Mouse (Mus musculus) midbrain, embryonic 14.5 days (tissue): ENCODE data around the gene Cadps2. TPM values are rescaled to one million over a fixed set of nuclear protein-coding genes. Genes with fewer than 3 reads are reported as not detected.

Source experiments
- ATAC-seq: fragments of 200-750 bp; cut with Nextera tagmentation; 2 replicates; pipeline ENCODE4 v1.8.0; 2017; ENCODE audit warnings: moderate number of reproducible peaks, moderate library complexity; ENCODE audit not compliant: low FRiP score, low TSS enrichment
- DNase-seq: peaks from one replicate; pipeline ENCODE4 v3.0.0-alpha.2; 2015
- H3K27ac ChIP-seq: fragments of 300-500 bp; sonication (generic); replicated peaks from 2 replicates; pipeline ENCODE4 v1.5.1; 2014; ENCODE audit warnings: mild to moderate bottlenecking, low read depth, low read length, moderate library complexity
- H3K27me3 ChIP-seq: fragments of 300-500 bp; sonication (generic); 2 replicates; pipeline ENCODE4 v1.6.1; 2014; ENCODE audit warnings: low read length, control low read depth, mixed read lengths; ENCODE audit not compliant: control insufficient read depth, insufficient read depth
- H3K36me3 ChIP-seq: fragments of 300-500 bp; sonication (generic); 2 replicates; pipeline ENCODE4 v1.6.1; 2014; ENCODE audit warnings: low read length, control low read depth; ENCODE audit not compliant: control insufficient read depth, insufficient read depth
- H3K4me1 ChIP-seq: fragments of 300-500 bp; sonication (generic); 2 replicates; pipeline ENCODE4 v1.6.1; 2014; ENCODE audit warnings: mild to moderate bottlenecking, antibody characterized with exemption, low read length, control low read depth; ENCODE audit not compliant: control insufficient read depth, insufficient read depth
- H3K4me2 ChIP-seq: fragments of 300-500 bp; sonication (generic); 2 replicates; pipeline ENCODE4 v1.6.1; 2014; ENCODE audit warnings: mild to moderate bottlenecking, low read length, moderate library complexity
- H3K4me3 ChIP-seq: fragments of 300-500 bp; sonication (generic); replicated peaks from 2 replicates; pipeline ENCODE4 v1.5.1; 2014; ENCODE audit warnings: low read depth, low read length
- H3K9ac ChIP-seq: fragments of 300-500 bp; sonication (generic); replicated peaks from 2 replicates; pipeline ENCODE4 v1.6.1; 2014; ENCODE audit warnings: mild to moderate bottlenecking, low read length, moderate library complexity
- H3K9me3 ChIP-seq: fragments of 300-500 bp; sonication (generic); 2 replicates; pipeline ENCODE4 v1.6.1; 2016; ENCODE audit warnings: low read length, control low read depth, mixed read lengths; ENCODE audit not compliant: control insufficient read depth
- WGBS: fragments of 180-500 bp; shearing (Covaris S2); extraction: QIAGEN DNeasy Blood & Tissue Kit; methylation state at CpG from one replicate; pipeline ENCODE4 v1.1.7; 2014; 5-methylcytosine and 5-hydroxymethylcytosine counted together
- polyA plus RNA-seq: library from polyadenylated mRNA; unstranded; fragments of >200 nt; fragmentation: Nextera tagmentation; extraction: Ambion mirVana; gene quantifications from 2 replicates; pipeline ENCODE4 v1.2.1, GENCODE M21; 2014

Cadps2 gene
- polyA plus RNA-seq, 1 experiment from 2014 or later: 9.5 TPM

- 2% methylated on average over 12 of the region's 12 CpGs for WGBS
- H3K27ac ChIP-seq: no peak overlapping the region
- H3K9me3 ChIP-seq: no peaks in the 10 kb centered on the region
- no peaks in the 10 kb centered on the region for H3K36me3 ChIP-seq
- no peak overlapping the region for H3K9ac ChIP-seq
- DNase-seq (peak; percentile 40), ATAC-seq (peak; percentile 27; the same call in 1 of the 2 replicates)
- peak overlapping the region; percentile 20 for H3K4me3 ChIP-seq
- H3K27me3 ChIP-seq: peaks cover 9% of the 10 kb centered on the region
- peak overlapping the region; percentile 50 for H3K4me2 ChIP-seq
- peaks cover 5% of the 10 kb centered on the region; the same call in 1 of the 2 replicates for H3K4me1 ChIP-seq
These were observed 428.8 kb downstream of the Cadps2 start for GRCm38 (mm10) chr6:23410256-23411049.

- Histone ChIP-seq H3K27ac (no peak overlapping the region), H3K4me3 (no peak overlapping the region), H3K4me1 (no peaks in the 10 kb centered on the region), H3K9me3 (no peaks in the 10 kb centered on the region), H3K9ac (no peak overlapping the region), H3K36me3 (no peaks in the 10 kb centered on the region), H3K4me2 (no peak overlapping the region), H3K27me3 (peaks cover 10% of the 10 kb centered on the region; the same call in 1 of the 2 replicates)
- WGBS: 89% methylated on average over 2 of the region's 2 CpGs
- no peak for ATAC-seq
- no peak for DNase-seq
These were observed 445.1 kb downstream of the Cadps2 start for GRCm38 (mm10) chr6:23394131-23394530.

- DNase-seq (no peak), ATAC-seq (no peak)
- no peaks in the 10 kb centered on the region for H3K4me1 ChIP-seq
- no peak overlapping the region for H3K27ac ChIP-seq
- no peaks in the 10 kb centered on the region for H3K36me3 ChIP-seq
- H3K9ac ChIP-seq: no peak overlapping the region
- H3K4me2 ChIP-seq: no peak overlapping the region
- no peaks in the 10 kb centered on the region for H3K9me3 ChIP-seq
- H3K4me3 ChIP-seq: no peak overlapping the region
- peaks cover 23% of the 10 kb centered on the region for H3K27me3 ChIP-seq
- WGBS: 84% methylated on average over 4 of the region's 4 CpGs
These were observed 446.5 kb downstream of the Cadps2 start for GRCm38 (mm10) chr6:23392711-23393110.

- Histone ChIP-seq H3K4me1 (peaks cover 11% of the 10 kb centered on the region), H3K9ac (no peak overlapping the region), H3K27ac (no peak overlapping the region), H3K4me2 (no peak overlapping the region), H3K4me3 (no peak overlapping the region), H3K27me3 (peaks cover 31% of the 10 kb centered on the region), H3K36me3 (no peaks in the 10 kb centered on the region), H3K9me3 (no peaks in the 10 kb centered on the region)
- ATAC-seq: 0 out of 2 replicates have a peak, but pooled peaks have one; percentile 32
- peak; percentile 59 for DNase-seq
- WGBS: 10% methylated on average over 5 of the region's 5 CpGs
These were observed 452.5 kb downstream of the Cadps2 start for GRCm38 (mm10) chr6:23386711-23387110.

- DNase-seq (no peak), ATAC-seq (peak; percentile 44; the same call in 1 of the 2 replicates)
- H3K9me3 ChIP-seq: no peaks in the 10 kb centered on the region
- no peak overlapping the region for H3K9ac ChIP-seq
- H3K4me2 ChIP-seq: peak overlapping the region; percentile 38
- no peak overlapping the region for H3K27ac ChIP-seq
- no peaks in the 10 kb centered on the region for H3K36me3 ChIP-seq
- WGBS: 8% methylated on average over 1 of the region's 1 CpGs
- H3K4me1 ChIP-seq: peaks cover 14% of the 10 kb centered on the region
- peaks cover 28% of the 10 kb centered on the region for H3K27me3 ChIP-seq
- H3K4me3 ChIP-seq: no peak overlapping the region
These were observed 456.2 kb downstream of the Cadps2 start for GRCm38 (mm10) chr6:23383004-23383347.

GRCm38 (mm10) chr6:23382283-23383003 is 456.8 kb downstream of the Cadps2 start:
- Histone ChIP-seq H3K27me3 (peaks cover 26% of the 10 kb centered on the region), H3K4me3 (no peak overlapping the region), H3K9ac (no peak overlapping the region), H3K36me3 (no peaks in the 10 kb centered on the region), H3K4me1 (peaks cover 14% of the 10 kb centered on the region), H3K4me2 (peak overlapping the region; percentile 38), H3K9me3 (no peaks in the 10 kb centered on the region), H3K27ac (no peak overlapping the region)
- WGBS: 7% methylated on average over 12 of the region's 12 CpGs
- peak; percentile 81 for DNase-seq
- peak; percentile 49; the same call in 1 of the 2 replicates for ATAC-seq

- Histone ChIP-seq H3K4me2 (no peak overlapping the region), H3K36me3 (no peaks in the 10 kb centered on the region), H3K4me1 (no peaks in the 10 kb centered on the region), H3K4me3 (no peak overlapping the region), H3K9ac (no peak overlapping the region), H3K27ac (no peak overlapping the region), H3K27me3 (peaks cover 13% of the 10 kb centered on the region), H3K9me3 (no peaks in the 10 kb centered on the region)
- ATAC-seq (no peak), DNase-seq (no peak)
- WGBS: 92% methylated on average over 7 of the region's 7 CpGs
These were observed 462.9 kb downstream of the Cadps2 start for GRCm38 (mm10) chr6:23376327-23376726.

- H3K9me3 ChIP-seq: no peaks in the 10 kb centered on the region
- DNase-seq (no peak), ATAC-seq (no peak)
- WGBS: 36% methylated on average over 8 of the region's 8 CpGs
- no peak overlapping the region for H3K27ac ChIP-seq
- no peak overlapping the region for H3K4me3 ChIP-seq
- H3K4me2 ChIP-seq: no peak overlapping the region
- no peak overlapping the region for H3K9ac ChIP-seq
- no peaks in the 10 kb centered on the region for H3K36me3 ChIP-seq
- no peaks in the 10 kb centered on the region for H3K27me3 ChIP-seq
- H3K4me1 ChIP-seq: 0 out of 2 replicates have a peak, but pooled peaks cover 4% of the 10 kb centered on the region
These were observed 477.3 kb downstream of the Cadps2 start for GRCm38 (mm10) chr6:23361842-23362451.
